Mouse (Mus musculus) adrenal gland, postnatal 25 days (tissue): ENCODE data around the gene Hmcn2. TPM values are rescaled to one million over a fixed set of nuclear protein-coding genes. Genes with fewer than 3 reads are reported as not detected.

Experiments used
- DNase-seq: peaks from one replicate; pipeline ENCODE4 v3.0.0; 2021; ENCODE audit warnings: mixed read lengths
- long read RNA-seq: library from polyadenylated mRNA; stranded (forward); transcript quantifications from one replicate; pipeline ENCODE4 v2.0.0, GENCODE M21; 2021
- total RNA-seq: library from RNA; stranded (reverse); gene quantifications from 2 replicates; pipeline ENCODE4 v1.2.3, GENCODE M21; 2021

Gene Hmcn2
- total RNA-seq, result 0.76 and 1.9 TPM in 2 replicates
- long read RNA-seq, partial matches to known transcripts, result 0 of 1 reads
- long read RNA-seq, other reads (novel, unspliced or antisense), result 1 of 1 reads

GRCm38 (mm10) chr2:31314007-31314465 lies at the start of gene Hmcn2:
Hmcn2 (plus strand) TSS chr2:31314415.
- DNase-seq, result no peak

GRCm38 (mm10) chr2:31267447-31267846 lies 46.8 kb upstream of the Hmcn2 start:
- no peak for DNase-seq

DNA sequence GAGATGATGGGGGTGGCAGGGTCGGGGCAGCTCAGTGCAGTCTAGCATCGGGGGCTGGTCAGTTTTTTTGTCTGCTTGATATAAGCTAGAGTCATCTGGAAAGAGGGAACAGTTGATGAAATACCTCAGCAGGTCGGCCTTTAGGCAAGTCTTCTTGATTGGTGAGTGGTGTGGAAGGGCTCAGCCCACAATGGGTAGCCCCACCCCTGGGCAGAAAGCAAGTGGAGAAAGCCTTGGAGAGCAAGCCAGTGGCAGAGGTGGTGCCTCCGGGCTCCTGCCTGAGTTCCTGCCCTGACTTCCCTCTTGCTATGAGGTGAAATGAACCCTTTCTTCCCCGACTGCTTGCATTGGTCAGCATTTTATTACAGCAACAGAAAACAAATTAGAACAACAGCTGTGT lies 45.6 kb upstream of the Hmcn2 start:
- no peak for DNase-seq

- DNase-seq, result no peak
Measured at GRCm38 (mm10) chr2:31269188-31269587, 45.0 kb upstream of the Hmcn2 start.

DNA sequence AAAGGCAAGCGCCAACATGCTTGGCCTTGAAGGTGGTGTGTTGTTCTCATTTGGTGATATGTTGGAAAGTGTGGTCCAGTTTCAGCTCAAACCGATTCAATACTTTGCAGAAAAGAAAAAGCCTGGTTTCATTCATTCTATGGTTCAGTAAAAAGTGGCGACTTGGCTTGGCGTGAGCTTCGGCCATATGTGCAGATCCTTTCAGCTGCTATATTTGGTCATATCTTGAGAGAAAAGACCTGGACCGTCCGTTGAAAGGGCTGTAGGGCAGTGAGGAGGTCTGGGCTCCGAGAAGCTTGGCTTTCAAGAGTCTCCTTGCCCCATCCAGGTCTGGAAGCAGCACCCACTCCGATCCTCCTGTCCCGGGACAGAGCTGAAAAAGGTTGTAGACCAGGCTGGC lies 44.4 kb upstream of the Hmcn2 start:
- DNase-seq, result no peak

DNA sequence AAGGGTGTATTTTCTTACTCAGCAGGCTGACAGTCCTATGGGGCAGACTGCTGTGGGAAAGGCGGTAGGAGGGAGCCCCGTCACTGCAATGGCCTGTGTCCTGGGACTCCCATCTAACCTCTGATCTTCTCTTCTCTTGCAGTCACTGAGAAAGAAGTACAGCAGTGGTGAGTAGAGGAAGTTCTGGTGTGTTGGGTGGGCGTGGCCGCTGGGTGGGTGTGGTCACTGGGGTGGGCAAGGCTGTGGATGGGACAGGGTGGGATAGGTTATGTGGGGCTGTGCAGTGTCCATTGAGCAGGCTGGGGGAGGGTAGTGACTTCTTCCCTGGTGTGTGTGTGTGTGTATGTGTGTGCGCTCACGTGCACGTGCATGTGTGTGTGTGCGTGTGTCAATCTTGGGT lies 43.7 kb upstream of the Hmcn2 start:
- DNase-seq, result no peak

DNA sequence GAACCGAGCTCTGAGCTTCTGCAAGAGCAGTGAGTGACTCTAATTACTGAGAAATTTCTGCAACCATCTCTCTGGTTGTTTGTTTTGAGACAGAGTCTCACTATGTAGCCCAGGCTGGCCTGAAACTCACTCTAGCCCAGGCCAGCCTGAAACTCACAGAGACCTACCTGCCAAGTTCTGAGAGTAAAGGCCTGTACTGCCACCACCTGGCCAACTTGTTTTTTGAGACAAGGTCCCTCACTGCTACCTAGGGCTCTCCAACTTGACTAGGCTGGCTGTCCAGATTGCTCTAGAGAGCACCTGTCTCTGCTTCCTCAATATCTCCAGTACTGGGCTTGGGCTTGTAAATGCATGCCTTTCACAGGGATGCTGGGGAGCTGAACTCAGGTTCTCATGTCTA lies 43.1 kb upstream of the Hmcn2 start:
- DNase-seq, result no peak

GRCm38 (mm10) chr2:31274993-31275392 lies 39.2 kb upstream of the Hmcn2 start:
- no peak for DNase-seq

DNA sequence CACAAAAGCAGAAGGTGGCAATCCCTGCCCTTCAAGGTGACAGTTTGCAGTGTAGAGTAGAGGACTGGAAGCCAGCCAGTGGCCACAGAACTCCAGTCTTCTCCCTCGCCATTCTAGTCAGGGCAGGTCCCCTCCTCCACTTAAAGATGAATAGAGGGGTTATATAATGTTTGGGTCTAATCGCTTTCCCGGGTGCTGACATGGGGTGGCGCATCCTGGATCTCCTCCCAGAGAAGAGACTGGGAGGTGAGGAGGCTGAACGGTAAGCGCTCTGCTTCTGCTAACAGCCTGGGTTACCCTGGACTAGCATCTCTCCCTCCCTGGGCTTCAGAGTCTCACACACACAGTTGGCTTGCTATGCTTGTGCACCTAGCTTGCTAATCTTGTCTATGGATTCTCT lies 36.4 kb upstream of the Hmcn2 start:
- no peak for DNase-seq

- no peak for DNase-seq
Measured at GRCm38 (mm10) chr2:31278483-31278882, 35.7 kb upstream of the Hmcn2 start.

GRCm38 (mm10) chr2:31281138-31281537 lies 33.1 kb upstream of the Hmcn2 start:
- no peak for DNase-seq

GRCm38 (mm10) chr2:31282266-31282665 lies 31.9 kb upstream of the Hmcn2 start:
- DNase-seq, result no peak

- no peak for DNase-seq
Measured at GRCm38 (mm10) chr2:31282880-31283279, 31.3 kb upstream of the Hmcn2 start.

DNA sequence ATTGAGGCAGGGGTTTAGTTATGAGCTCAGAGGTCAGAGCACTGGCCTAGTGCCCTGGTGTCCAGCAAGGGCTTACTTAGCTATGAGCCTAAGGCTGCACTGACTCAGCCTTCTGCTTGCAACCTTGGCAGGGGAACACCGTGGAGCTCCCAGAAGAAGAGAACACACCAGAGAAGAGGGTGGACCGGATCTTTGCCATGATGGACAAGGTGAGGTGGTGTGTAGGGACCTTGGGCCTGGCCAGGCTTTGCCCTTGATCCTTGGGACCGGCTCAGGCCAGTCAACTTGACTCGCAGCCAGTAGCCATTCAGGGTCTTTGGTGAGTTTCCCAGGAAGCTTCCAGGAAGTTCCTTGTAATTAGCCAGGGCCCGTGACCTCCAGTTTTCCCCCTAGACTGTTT lies 29.7 kb upstream of the Hmcn2 start:
- no peak for DNase-seq

- DNase-seq, result peak; percentile 74
Measured at GRCm38 (mm10) chr2:31291421-31291820, 22.8 kb upstream of the Hmcn2 start.

DNA sequence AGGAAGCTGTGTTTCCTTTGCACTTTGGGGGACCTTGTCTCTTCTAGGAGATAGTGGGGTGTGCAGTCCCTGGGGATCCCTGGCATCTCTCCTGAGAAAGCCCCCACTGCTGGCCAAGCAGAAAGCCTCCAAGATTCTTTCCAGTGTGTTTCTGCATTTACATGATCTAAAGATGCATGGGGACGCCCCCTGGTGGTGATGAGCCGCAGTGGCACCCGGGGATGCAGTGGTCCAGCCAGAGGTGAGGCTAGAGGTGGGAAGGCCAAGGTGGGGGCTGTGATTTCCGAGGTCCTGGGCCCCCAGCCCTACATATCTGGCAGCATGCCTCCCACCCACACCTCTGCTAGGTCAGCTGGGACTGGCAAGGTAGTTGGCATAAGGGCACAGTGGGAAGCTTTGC lies 19.2 kb upstream of the Hmcn2 start:
- peak; percentile 81 for DNase-seq

DNA sequence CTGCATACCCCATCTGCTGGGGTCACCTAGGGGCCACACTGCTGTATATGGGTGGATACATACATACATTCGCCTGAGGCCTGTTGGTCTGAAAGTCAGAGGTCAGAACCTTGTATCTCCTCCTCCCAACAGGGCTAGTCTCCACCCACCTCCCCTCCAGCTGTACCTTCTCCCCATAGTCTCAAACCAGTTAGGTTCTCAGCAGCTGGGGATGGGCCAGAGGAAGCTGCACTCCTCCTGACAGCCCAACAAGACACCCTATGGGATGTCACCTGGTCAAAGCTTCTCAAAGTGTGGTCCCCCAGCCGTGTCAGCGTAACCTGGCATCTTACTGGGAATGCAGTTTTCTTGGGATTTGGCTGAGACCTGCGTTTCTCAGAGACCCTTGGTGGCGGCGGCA lies 17.8 kb upstream of the Hmcn2 start:
- DNase-seq, result no peak

GRCm38 (mm10) chr2:31297602-31298268 lies 16.5 kb upstream of the Hmcn2 start:
- DNase-seq, result peak; percentile 37

- no peak for DNase-seq
Measured at GRCm38 (mm10) chr2:31298814-31299213, 15.4 kb upstream of the Hmcn2 start.

DNA sequence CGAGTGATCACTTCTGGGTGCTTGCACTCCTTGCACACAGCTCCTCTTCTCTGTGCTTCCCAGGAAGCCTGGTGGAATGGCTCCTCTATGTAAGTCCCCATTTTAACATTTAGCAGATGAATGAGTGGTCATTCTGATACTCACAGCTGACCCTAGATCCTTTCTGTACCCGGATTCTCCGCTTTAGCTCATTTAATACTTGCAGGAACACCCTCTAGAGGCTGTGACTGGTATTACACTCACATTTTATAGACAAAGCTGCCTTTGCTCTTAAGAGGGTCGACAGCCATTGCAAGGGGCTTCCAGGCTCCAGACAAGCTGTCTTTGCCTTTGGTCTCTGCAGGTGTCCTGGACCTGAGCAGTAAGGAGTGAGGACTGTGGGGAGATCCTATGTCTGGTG lies 14.9 kb upstream of the Hmcn2 start:
- no peak for DNase-seq

- no peak for DNase-seq
Measured at GRCm38 (mm10) chr2:31299996-31300395, 14.2 kb upstream of the Hmcn2 start.

DNA sequence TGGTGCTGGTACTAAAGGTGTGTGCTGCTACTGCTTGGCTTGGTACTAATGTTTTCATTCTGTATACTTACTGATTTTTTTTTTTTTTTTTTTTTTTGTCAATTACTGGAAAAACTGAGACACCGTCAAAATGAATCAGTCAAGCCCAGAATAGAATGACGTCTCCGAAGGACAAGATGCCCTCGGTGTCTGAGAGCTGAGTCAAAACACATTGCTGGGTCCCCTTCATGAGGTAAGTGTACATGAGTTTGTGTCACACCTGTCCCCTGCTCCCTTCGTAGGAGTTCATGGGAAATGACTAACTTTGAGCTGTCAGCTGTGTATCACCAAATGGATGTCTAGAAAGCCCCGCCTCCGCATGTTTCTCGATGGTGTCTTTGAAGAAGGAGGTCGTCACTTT lies 11.0 kb upstream of the Hmcn2 start:
- no peak for DNase-seq

GRCm38 (mm10) chr2:31304191-31304590 lies 10.0 kb upstream of the Hmcn2 start:
- no peak for DNase-seq

DNA sequence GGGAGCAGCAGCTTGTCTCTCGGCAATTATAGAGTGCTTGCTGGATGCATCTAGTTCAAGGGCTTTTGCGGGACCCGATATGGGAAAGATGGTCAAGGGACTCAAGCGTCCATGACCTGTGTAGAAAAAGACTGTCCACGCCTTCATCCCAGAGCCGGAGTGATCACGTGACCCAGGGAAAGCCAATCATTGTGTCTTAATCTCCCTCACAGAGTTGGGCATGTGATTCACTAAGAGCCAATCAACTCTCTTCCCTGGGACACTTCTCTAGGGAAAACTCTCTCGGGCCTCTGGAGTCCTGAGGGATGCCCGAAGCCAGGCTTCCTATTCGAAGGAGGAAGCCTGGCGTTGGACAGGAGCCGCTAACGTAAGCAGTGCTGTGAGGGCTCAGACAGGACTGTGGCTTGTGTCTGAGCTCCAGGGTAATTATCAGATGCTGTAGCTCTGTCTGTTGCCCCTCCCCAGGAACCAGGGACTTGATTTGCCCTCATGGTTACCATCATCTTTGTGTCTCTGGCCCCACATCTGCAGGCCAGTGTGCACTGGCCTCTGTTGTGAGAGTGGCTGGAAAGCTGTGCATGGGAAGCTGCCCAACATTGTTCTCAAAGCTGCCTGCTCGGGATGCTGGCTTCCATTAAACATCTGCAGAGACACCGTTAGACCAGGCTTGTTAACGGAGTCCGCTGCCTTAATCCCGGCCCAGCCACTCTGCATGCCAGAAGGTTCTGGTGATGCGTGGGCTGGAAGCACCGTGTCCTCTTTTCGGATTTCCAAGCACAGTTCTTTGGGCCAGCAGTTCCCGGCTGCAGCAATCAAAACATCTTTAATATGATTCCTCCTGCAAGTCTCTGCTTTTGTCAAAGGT lies 9.2 kb upstream of the Hmcn2 start:
- DNase-seq, result no peak
